Mouse (Mus musculus) right cerebral cortex, postnatal 25 days (tissue): Measurements from ENCODE around the gene Flnb.

Source experiments
- DNase-seq: peaks from one replicate; pipeline ENCODE4 v3.0.0; 2022

The Flnb gene

DNA sequence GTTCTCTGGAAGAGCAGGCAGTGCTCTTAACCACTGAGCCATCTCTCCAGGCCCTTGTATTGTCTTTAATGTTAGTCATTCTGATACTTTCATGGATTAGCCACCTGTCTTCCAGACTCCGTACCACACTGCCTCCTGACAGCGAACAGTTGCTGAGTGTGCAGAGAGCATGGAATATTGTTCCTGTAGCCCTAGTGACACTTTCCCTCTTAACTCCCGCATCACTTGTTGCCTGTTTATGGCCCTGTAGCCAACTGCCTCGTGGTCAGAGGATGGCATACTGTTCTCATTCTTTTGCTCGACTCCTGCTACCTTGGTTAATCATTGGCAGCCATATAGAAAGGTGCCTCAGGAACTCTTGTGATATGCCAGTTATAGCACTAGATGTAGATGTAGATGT lies 45.4 kb downstream of the Flnb start:
- no peak for DNase-seq

DNA sequence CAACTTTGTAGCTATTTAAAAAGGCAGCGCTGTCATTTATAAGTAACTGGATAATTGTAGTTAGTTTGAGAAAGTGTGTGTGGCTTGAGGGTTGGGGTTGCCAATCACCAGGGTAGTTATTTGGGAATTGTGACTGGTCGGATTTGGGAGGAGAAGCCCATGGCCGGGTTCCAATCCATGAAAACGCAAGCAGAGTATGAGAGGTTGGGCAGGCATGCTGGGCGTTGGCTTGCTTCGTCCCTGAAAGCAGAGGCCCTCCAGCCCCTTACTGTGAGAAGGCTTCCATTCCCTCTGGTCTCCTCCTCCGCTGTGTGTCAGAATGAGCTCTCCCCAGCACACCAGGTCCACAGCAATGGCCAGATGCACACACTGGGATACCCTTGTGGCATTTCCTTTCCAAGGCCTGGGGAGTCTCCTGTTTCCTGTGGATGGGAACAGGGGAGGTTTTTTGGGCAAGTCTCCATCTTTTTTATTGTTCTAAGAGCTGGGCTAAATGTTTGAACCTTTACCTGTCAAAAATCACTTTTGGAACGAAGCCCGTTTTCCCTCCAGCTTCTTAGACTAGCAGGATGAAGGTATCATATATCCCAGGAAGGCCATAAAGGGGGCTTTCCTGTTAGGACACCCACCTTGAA lies 46.2 kb downstream of the Flnb start:
- no peak for DNase-seq

DNA sequence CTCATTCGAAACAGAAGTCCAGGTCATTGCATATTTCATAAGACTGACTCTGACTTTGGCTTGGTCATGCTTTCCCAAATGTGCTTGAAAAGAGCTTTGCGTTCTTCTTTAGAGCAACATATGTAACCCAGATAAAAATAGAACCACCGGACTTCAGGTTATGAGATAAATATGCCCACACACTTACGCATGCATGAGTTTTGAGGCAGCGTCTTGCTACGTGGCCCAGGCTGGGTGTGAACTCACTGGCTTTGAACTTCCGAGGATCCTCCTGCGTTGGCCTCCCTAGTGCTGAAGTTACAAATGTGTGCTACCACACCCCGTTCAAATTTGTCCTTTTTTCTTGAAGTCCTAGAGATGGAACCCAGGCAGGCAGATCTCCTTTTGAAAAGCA lies 46.7 kb downstream of the Flnb start:
- no peak for DNase-seq

DNA sequence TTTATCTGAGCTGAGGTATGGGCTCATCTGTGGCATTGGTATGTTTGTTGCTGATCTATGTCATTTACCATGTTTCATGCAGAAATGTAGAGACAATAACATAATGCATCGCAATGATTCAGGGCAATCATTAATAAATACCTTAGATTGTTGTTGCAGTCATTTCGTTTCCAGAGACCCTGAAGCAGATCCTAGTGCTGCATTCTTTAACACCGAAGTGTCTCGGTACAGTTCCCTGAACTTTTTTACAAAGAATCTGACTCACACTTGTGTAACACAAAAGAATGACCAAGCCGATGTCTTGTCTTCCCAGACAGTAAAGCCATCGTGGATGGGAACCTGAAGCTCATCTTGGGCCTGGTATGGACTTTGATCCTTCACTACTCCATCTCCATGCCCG lies 49.5 kb downstream of the Flnb start:
- DNase-seq = no peak

DNA sequence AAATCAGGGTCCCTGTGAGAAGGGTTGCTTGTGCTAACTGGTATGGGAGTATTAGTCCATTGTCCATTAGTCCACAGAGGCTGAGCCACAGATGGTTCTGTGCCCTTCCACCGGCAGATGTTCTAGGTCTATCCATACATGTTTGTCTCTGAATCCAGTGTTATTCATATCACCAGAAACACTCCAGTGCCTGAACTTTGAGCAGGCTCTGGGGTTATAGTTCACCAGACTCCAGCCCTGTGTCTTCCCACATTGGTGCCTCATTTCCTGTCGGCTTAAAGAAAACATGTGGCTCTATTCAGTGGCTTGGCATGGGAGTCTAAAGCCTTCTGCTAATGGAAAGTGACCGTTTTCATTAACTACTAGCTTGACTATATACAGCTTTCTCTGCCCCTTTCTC lies 50.1 kb downstream of the Flnb start:
- no peak for DNase-seq

DNA sequence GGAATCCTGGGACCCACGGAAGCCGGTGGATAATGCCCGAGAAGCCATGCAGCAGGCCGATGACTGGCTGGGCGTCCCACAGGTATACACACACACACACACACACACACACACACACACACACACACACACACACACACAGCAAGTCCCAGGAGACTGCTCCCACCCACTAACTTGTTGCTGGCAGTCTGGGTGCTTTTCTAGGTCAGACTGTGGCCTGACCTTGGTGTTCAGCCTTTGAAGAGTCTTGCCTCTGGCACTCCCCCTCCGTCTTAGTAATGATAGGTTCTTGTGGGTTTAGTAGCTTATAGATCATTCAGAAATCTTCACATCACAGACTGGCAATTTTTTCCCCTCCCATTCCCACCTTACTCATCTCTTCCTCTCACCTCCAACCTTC lies 52.0 kb downstream of the Flnb start:
- DNase-seq = no peak

DNA sequence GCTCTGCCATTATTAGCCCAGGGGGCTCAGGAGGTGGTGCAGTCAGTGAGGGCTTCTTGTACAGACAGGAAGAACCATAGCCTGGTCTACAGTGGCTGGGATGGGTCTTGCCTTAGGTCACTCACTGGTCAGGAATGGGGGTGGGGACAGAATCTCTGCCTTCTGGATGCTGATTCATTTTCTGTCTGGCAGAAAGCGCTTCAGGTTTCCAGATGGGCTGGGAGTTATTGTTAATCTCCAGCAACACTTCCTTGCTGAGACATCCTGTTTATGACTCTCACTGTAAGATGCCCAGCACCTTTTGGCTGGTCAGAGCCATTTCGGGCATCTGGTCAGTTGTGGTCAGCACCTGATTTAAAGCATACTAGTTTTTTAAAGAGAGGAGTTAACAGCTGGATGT lies 55.8 kb downstream of the Flnb start:
- no peak for DNase-seq

DNA sequence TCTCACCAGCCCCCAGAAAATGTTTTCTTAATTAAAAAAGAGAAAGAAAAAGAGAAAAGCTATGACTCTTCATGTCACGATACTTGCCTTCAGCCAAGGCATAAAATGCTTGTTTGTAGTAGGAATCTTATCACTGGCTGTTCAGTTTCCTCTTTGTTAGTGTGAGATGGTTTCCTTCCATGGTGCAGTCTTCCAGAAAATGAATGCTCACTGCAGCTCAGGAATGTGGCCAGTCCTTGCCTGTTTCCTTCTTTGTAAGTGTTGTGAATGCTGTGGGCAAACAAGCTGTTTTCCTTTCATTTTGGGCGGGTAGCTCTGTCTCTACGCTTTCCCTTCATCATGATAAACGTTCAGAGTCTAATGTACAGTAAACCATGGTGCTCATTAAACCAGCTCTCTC lies 56.7 kb downstream of the Flnb start:
- DNase-seq = no peak

DNA sequence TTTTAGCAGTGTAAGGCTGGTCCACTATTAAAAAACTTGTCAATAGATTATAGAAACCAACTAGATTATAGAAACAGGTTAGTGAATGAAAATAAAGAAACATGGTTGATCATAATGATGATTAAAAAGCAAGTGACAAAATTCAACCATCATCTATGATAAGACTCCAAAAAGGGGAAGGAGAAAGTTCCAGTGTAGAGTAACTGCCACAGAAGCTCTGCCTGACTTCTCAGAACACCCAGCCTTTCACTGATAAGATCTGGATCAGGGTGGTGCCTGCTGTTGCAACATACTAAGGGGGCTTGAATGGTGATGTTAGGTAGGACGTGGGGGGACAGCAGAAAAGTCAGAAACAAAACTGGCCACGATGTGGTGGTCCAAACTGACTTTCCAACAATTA lies 60.2 kb downstream of the Flnb start:
- DNase-seq = no peak

DNA sequence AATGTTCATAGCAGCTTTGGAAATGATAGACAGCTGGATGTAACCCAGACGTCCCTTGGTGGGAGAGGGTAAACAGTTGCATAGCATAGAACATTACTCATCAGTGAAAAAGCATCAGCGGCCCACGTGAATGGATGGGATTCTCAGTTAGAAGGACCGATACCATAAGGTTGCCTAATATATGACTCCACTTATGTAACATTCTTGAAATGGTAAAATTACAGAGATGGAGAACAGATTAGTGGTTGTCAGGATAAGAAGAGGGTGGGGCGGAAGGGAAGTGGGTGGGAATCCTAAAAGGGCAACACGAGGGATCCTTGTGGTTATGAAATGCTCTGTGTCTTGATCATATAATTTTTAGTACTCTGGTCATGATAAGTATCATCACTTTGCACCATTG lies 62.6 kb downstream of the Flnb start:
- DNase-seq = no peak

DNA sequence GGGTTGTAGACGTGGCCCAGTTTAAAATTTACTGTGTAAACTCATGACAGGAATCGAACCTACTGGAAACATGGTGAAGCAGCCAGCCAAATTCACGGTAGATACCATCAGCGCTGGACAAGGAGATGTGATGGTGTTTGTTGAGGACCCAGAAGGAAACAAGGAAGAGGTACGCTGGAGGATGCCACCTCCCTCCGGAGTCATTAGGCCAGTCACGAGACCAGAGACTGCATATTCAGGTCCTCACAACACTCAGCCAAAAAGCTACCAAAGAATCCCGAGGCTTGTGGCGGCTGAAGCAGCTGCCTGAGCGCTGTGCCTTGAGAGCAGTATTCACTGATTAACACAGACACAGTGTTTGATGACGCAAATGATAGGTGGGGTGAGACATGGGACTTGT lies 63.8 kb downstream of the Flnb start:
- no peak for DNase-seq

DNA sequence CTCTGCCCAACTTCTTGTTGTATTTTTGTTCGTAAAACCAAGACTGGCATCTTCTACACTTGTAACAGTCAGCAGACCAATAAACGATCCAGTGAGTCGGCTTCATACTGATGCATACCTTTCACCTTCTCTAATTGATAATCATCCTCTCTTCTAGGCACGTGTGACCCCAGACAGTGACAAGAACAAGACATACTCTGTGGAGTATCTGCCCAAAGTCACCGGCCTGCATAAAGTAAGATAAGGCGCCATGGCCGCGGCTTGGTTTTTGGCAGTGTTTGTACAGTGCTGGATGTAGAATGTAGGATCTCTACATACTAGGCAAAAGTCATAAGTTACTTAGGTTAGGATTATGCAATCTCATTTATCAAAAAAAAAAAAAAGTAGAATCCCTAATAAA lies 64.3 kb downstream of the Flnb start:
- no peak for DNase-seq

DNA sequence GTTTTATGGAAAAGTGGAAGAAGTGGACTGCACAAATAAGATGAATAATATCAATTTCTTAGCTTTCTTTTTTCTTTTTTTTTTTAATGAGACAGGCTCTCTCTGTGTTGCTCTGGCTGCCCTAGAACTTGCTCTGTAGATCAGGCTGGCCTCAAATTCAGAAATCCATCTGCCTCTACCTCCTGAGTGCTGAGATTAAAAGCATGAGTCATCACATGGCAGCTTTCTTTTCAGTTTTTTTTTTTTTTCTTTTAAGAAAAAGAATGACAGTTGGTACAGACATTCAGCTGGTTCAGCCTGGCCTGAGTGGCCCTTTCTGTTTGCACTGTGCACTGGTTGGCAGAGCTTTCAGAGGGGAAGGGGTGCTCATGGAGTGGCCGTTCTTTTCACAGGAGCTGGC lies 66.4 kb downstream of the Flnb start:
- no peak for DNase-seq

DNA sequence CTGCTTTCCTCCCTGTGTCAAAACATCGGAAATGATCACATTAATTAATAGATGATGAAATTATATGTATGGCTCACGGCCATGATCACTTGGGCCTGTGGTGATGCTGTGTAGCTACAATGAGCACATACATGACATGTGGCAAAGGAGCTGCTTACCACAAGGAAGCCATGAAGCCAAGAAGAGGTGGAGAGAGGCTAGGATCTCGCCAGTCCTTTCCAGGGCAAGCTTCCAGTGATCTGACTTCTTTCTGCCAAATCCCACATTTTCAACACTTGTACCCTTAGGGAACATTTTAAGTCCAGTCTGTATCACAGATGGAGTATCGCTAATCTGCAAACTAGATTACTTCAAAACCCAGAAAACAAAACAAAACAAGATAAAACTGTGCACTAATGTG lies 67.1 kb downstream of the Flnb start:
- no peak for DNase-seq

DNA sequence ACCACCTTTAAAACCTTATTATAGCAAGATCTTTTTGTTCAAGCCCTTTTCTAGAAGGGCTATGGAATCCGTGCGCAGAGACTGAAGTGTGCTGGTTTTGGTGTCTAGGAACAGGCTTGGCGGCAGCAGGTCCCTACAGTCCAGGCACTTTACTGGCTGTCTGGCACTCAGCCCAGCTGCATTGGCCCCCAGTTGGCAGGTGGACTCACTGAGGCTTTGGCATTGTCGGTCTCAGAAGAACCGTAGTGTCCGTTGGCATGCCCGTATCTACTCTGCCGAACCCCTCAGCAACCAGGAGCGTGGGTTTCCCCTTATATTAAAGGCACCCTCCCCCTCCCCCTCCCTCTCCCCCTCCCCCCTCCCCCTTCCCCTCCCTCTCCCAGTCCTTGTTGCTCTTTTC lies 67.8 kb downstream of the Flnb start:
- DNase-seq = no peak

DNA sequence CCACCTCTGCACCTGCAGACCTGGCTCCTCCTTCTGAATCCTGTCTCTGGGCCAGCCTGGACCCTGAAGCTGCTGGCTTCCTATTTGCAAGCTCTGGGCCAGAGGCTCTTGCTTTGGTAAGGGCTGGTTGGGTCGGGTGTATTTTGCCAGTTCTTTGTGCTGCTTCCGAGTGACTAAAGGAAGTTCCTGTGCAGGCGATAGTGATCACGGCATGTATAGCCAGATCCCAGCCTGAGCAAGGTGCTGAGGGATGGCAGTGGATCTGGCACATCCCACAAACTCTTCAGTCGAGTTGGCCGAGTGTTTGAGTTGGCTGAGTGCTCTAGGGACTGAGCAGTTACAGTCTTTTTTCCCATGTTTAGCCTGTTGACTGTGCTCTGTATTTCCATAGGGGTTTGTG lies 68.3 kb downstream of the Flnb start:
- DNase-seq = no peak

DNA sequence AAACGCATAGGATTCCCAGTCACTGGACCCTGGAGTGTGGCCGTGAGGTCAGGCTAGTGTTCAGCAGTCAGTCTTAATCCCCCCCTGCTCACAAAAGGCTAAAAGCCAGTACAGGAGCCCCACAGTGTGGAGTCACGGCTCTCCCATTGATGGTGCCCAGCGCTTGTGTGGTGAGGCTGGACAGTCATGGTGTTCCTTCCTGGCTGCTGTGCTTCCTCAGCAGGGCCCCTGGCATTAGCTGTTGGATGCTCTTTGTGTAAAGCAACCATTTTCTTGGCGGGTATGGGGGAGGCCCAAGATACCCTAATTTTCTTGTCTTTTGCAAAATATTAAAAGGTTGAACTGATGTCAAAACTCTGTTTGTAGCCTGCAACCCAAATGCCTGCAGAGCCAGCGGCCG lies 69.4 kb downstream of the Flnb start:
- DNase-seq = no peak

DNA sequence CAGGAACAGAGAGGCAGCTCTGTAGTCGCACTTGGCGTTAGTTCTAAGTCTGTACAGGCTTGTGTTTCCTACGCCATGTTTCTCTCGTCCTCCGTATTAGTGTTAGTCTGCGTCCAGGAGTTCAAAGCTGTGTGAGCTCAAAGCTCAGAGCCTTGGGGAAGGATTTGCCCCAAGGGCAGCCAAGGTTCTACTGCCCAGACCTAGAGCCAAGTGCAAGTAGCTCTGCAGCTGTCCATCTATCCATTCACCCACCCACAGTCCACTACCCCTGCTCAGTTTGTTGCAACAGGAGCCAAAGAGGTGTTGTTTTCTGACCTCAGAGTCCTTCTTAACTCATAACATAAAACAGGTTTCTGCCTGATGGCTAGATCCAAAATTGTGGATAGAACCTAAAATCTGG lies 70.5 kb downstream of the Flnb start:
- no peak for DNase-seq

DNA sequence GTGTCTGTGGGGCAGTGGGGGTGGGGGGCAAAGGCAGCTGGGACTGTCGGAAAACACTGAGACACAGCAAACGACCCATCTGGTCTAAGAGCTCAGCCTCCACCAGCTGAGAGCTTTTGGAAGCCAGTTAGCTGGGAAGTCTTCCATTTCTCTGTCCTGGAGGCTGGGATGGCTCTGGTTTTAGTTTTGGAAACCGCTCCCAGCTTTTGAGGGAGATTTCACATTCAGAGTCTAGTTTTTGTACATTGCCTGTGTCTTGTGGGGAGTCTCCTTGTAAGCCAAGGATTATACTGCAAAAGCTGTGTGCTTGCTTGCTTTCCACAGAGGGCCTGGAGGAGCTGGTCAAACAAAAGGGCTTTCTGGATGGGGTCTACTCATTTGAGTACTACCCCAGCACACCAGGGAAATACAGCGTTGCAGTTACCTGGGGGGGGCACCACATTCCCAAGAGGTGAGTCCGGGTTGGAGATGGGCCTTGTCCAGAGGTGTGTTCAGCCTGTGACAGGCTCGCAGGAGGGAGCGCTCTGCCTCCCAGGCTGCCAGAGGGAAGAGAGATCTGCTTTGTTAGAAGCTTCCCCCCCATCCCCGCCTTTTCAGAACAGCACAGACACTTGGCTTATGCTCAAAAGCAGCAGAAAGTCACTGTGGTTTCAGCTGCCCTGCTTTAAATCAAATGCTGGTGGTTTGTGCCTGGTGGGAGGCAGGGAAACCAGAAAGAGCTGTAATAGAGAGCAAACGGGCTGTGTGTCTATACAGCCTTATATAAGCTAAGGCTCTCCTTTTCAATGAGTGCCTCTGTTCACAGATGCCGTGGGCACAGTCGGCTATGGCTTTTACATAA lies 71.3 kb downstream of the Flnb start:
- DNase-seq = peak; percentile 59

DNA sequence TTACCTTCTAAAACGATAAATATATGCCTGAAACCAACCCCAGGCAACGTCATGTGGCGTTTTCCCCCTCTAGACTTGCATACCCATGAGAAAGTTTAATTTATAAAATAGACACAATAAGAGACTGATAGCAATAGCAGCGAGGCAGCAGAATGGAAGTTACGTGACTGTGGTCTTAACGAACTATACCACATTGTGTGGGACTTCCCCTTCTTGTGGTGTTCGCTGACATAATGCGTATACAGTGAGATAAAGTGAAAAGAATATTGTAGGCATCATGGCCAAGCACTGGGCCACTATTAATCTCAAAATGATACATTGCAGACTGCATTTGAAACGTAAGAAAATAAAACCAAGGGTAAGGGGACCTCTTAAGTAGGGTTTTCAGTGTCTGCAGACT lies 72.1 kb downstream of the Flnb start:
- no peak for DNase-seq

DNA sequence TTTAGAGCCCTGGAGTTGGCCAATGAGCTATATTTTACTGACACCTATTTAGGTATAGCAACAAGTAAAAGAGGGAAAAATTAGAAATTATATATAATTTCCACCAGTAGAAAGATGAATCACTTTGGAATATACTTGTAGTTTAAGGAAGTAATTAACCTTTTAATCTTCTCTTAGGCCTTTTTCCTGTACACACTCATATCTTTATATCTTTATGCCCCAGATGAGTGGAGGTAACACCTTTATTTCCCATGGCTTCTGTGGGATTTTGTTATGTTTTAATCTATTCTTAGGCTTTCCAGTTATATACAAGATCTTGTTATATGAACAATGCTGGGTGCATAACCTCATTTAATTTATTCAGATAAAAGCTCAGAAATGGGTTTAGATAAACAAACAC lies 73.6 kb downstream of the Flnb start:
- DNase-seq = no peak

DNA sequence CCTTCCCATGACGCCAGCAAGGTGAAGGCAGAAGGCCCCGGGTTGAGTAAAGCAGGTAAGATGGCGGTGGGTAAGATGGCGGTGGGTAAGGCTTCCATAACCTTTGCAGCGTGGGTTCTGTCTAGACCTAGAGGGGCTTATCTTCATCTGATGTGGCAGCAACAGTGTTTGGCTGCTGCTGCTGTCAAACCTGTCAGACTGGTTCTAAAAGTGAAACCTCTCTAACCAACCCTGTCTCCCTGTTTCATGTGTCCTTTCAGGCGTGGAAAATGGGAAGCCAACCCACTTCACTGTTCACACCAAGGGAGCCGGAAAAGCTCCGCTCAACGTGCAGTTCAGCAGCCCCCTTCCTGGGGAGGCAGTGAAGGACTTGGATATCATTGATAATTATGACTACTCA lies 78.4 kb downstream of the Flnb start:
- no peak for DNase-seq

DNA sequence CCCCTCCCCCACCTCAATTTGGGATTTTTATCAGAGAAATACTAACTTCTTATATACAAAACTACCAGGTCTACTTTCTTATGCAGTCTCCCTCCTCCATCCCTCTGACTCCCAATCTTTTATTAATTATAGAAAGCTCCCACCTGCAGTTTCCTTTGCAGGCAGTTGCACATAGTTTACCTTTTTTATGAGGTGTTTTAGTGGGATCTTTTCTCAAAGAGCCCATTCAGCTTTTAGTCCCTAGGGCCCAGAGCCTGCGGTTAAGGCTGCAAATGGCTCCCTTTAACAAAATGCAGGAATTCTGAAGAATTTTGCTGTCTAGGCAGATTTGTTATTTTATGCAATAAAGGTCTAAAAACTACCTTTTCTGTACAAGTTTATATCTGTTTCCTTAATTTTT lies 78.9 kb downstream of the Flnb start:
- DNase-seq = no peak

DNA sequence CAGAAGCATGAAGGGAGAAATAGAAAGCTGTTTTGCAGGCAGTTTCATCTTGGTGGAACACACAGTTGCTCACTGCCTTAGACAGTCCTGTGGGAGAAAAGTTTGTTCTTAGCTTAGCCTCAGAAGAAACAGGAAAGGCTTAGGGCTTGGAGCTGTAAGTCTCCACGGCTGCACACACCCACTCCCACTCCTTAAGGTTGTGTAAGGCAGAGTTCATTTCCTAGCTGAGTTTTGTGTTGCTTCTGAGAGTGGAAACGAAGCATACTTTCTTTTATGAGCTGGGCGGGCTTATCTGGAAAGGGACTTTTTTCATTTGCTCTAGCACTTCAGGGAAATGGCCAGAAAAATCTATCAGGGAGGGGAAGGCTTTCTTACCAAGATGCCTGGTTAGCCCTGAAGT lies 82.2 kb downstream of the Flnb start:
- no peak for DNase-seq

DNA sequence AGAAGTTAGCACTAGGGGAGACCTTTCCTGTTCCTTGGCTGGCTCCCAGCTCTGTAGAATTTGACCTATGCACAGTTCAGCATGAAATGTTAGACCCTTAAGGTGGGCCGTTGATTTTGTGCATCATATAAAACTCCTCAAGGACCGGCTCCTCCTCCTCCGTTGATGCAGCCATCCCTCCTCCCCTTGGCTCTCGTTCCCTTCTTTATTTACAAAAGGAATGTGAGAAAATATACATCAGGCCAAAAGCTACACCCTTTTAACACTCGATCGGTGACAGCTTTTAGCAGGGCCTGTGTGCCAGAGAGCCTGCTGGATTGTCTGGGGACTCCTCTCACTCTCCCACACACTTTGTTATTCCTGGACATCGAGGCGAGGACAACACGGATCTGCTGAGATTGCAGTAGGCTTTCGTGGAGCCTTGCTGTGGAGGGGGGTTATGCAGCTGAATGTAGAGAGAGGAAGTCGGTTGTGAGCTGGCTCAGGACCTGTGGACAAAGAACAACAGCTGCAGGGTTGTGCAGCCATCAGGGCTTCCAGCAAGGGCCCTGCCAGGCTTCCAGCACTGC lies 82.8 kb downstream of the Flnb start:
- peak; percentile 62 for DNase-seq
